Mouse (Mus musculus): ENCODE measurements around the gene Zfp536.

Zfp536 gene

GRCm38 (mm10) chr7:37466477-37467243 lies 306.8 kb downstream of the Zfp536 start:
- DNase-seq (ENCODE audit: low spot score) = no peak

- no peak for DNase-seq (ENCODE audit: low spot score)
Measured at GRCm38 (mm10) chr7:37464186-37464721, 309.2 kb downstream of the Zfp536 start.

GRCm38 (mm10) chr7:37447523-37447922 lies 325.9 kb downstream of the Zfp536 start:
- DNase-seq (ENCODE audit: low spot score) = no peak

GRCm38 (mm10) chr7:37439912-37440311 lies 333.5 kb downstream of the Zfp536 start:
- no peak for DNase-seq (ENCODE audit: low spot score)

- DNase-seq (ENCODE audit: low spot score) = no peak
Measured at GRCm38 (mm10) chr7:37439117-37439844, 334.2 kb downstream of the Zfp536 start.

GRCm38 (mm10) chr7:37437887-37438286 lies 335.6 kb downstream of the Zfp536 start:
- DNase-seq (ENCODE audit: low spot score) = no peak

GRCm38 (mm10) chr7:37433156-37433555 lies 340.3 kb downstream of the Zfp536 start:
- no peak for DNase-seq (ENCODE audit: low spot score)

GRCm38 (mm10) chr7:37431471-37431870 lies 342.0 kb downstream of the Zfp536 start:
- DNase-seq (ENCODE audit: low spot score) = no peak

- DNase-seq (ENCODE audit: low spot score) = no peak
Measured at GRCm38 (mm10) chr7:37426061-37426460, 347.4 kb downstream of the Zfp536 start.

GRCm38 (mm10) chr7:37422966-37423365 lies 350.5 kb downstream of the Zfp536 start:
- no peak for DNase-seq (ENCODE audit: low spot score)
